Mouse (Mus musculus) MEL (cell line): ENCODE data around the gene Carf.
A peak's percentile ranks its signal among the peaks of the same experiment; 100 is the strongest.

Experiments
- CHD2 ChIP-seq: IDR thresholded peaks from 2 replicates; pipeline ENCODE4 v1.6.1; 2011; ENCODE audit warnings: low read length, improper control_type of control experiment
- CTCF ChIP-seq, 3 experiments: IDR thresholded peaks in 2 of 3; conservative IDR thresholded peaks in 1 of 3; 2 replicates each; pipeline ENCODE4 v1.5.1; 2011 to 2012; ENCODE audit warnings: low read length in 3 of 3, low read depth in 2 of 3, mild to moderate bottlenecking in 2 of 3, improper control_type of control experiment in 1 of 3, inconsistent platforms in 1 of 3, mixed read lengths in 1 of 3, moderate library complexity in 1 of 3; ENCODE audit not compliant: control insufficient read depth in 1 of 3, insufficient read depth in 1 of 3, poor library complexity in 1 of 3, severe bottlenecking in 1 of 3
- E2F4 ChIP-seq: IDR thresholded peaks from 2 replicates; pipeline ENCODE4 v1.6.1; 2011; ENCODE audit warnings: low read depth, low read length, improper control_type of control experiment, borderline replicate concordance
- EP300 ChIP-seq, 2 experiments: IDR thresholded peaks; 2 replicates each; pipeline ENCODE4 v1.6.1; 2011; ENCODE audit warnings: improper control_type of control experiment in 2 of 2, low read length in 2 of 2, low read depth in 1 of 2, mild to moderate bottlenecking in 1 of 2
- MXI1 ChIP-seq: IDR thresholded peaks from 2 replicates; pipeline ENCODE4 v1.6.1; 2011; ENCODE audit warnings: mild to moderate bottlenecking, low read depth, low read length, improper control_type of control experiment
- NELFE ChIP-seq: IDR thresholded peaks from 2 replicates; pipeline ENCODE4 v1.6.1; 2011; ENCODE audit warnings: low read depth, low read length, improper control_type of control experiment
- NRF1 ChIP-seq: IDR thresholded peaks from 2 replicates; pipeline ENCODE4 v1.6.1; 2014; ENCODE audit warnings: low read depth, mild to moderate bottlenecking, inconsistent platforms, low read length, improper control_type of control experiment, moderate library complexity; ENCODE audit not compliant: poor library complexity, insufficient read depth, severe bottlenecking
- POLR2A ChIP-seq, 2 experiments: IDR thresholded peaks; 2 replicates each; pipeline ENCODE4 v1.6.1; 2011 to 2012; ENCODE audit warnings: low read length in 2 of 2, mild to moderate bottlenecking in 2 of 2, control low read depth in 1 of 2, improper control_type of control experiment in 1 of 2, low read depth in 1 of 2, moderate library complexity in 1 of 2; ENCODE audit not compliant: control insufficient read depth in 1 of 2, insufficient read depth in 1 of 2, poor library complexity in 1 of 2
- TAL1 ChIP-seq: IDR thresholded peaks from 2 replicates; pipeline ENCODE4 v1.6.1; 2012; ENCODE audit warnings: mild to moderate bottlenecking, inconsistent platforms, low read length, moderate library complexity, mixed read lengths
- TCF12 ChIP-seq: IDR thresholded peaks from 2 replicates; pipeline ENCODE4 v1.6.1; 2014; ENCODE audit warnings: low read depth, mild to moderate bottlenecking, inconsistent platforms, low read length, improper control_type of control experiment, moderate library complexity
- USF1 ChIP-seq: IDR thresholded peaks from 2 replicates; pipeline ENCODE4 v1.6.1; 2014; ENCODE audit warnings: low read depth, mild to moderate bottlenecking, inconsistent platforms, low read length, improper control_type of control experiment, moderate library complexity

DNA sequence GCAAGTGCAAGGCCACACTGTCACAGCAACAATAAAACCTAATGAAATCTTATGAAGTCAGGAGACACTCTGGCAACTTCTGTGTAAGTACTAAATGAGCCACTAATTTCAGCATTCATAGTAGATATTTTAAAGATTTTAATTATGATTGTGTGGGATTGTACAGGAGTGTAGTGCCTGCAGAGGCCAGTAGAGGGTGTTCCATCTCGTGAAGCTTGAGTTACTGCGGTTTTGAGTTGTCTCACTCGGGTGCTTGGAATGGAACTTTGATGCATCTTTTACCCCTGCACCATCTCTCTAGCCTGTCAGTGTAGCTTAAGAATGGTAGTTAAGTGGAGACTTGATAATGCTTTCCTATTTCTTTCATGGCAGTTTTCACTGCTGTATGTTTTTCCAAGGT, 43.4 kb upstream of the Carf start:
- TF ChIP-seq MXI1 = no peak
- no peak for TF ChIP-seq NRF1
- peak; percentile 57 to 73 (median 69) for TF ChIP-seq CTCF (IDR thresholded peaks at IDR 0.05 in 2 of 3, conservative IDR thresholded peaks at IDR 0.05 in 1 of 3; ENCODE audit: control insufficient read depth in 1 of 3, insufficient read depth in 1 of 3, low read depth in 2 of 3, low read length in 3 of 3, poor library complexity in 1 of 3, severe bottlenecking in 1 of 3)
- TF ChIP-seq EP300 (IDR thresholded peaks at IDR 0.05; ENCODE audit: low read depth in 1 of 2, low read length in 2 of 2) = no peak
- TF ChIP-seq NELFE = no peak
- TF ChIP-seq POLR2A (IDR thresholded peaks at IDR 0.05; ENCODE audit: control insufficient read depth in 1 of 2, insufficient read depth in 1 of 2, low read depth in 1 of 2, low read length in 2 of 2, poor library complexity in 1 of 2) = no peak
- TF ChIP-seq CHD2 = no peak
- no peak for TF ChIP-seq TAL1
- no peak for TF ChIP-seq E2F4
- TF ChIP-seq TCF12 = no peak
- TF ChIP-seq USF1 = no peak
